Mouse (Mus musculus): ENCODE measurements around the gene Ttc28. TPM values are rescaled to one million over a fixed set of nuclear protein-coding genes. Genes with fewer than 3 reads are reported as not detected.

The Ttc28 gene
- polyA plus RNA-seq, 1 experiment from 2014 or later, result 5.7 TPM

DNA sequence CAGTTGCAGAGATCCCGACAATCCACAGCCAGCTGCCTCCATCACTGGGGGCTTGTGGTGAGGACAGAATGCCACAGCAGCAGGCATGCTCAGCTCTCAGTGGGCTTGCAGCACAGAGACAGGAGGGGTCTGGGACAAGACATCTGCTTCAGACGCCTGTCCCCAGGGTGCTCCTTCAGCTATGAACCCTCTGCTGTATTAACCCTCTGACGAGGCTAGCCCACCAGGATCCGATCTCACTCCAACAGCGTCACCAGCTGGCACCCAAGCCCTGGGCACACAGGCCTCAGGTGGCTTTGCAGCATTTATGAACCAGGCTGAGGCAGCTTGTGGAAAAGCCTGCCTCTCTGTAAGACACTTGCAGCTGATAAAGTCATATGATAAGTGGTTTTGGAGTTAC lies 339.4 kb downstream of the Ttc28 start:
- WGBS, result 80% methylated on average over 5 of the region's 5 CpGs
- DNase-seq (ENCODE audit: low spot score), result no peak
- H3K4me2 ChIP-seq, result no peak overlapping the region
- no peak for ATAC-seq (replicated peaks; ENCODE audit: low FRiP score)
- no peak overlapping the region for H3K4me3 ChIP-seq (ENCODE audit: low read depth, low read length)
- H3K36me3 ChIP-seq (ENCODE audit: control insufficient read depth, insufficient read depth, low read length), result no peaks in the 10 kb centered on the region
- H3K27me3 ChIP-seq (replicated peaks; ENCODE audit: control insufficient read depth, insufficient read depth, low read length), result no peaks in the 10 kb centered on the region
- H3K9ac ChIP-seq (ENCODE audit: low read depth, low read length), result no peak overlapping the region
- no peaks in the 10 kb centered on the region for H3K9me3 ChIP-seq (ENCODE audit: control insufficient read depth, low read length)
- peaks cover 4% of the 10 kb centered on the region; the same call in 1 of the 2 replicates for H3K4me1 ChIP-seq (replicated peaks; ENCODE audit: control insufficient read depth, insufficient read depth, low read length)
- H3K27ac ChIP-seq (ENCODE audit: low read depth, low read length), result no peak overlapping the region

DNA sequence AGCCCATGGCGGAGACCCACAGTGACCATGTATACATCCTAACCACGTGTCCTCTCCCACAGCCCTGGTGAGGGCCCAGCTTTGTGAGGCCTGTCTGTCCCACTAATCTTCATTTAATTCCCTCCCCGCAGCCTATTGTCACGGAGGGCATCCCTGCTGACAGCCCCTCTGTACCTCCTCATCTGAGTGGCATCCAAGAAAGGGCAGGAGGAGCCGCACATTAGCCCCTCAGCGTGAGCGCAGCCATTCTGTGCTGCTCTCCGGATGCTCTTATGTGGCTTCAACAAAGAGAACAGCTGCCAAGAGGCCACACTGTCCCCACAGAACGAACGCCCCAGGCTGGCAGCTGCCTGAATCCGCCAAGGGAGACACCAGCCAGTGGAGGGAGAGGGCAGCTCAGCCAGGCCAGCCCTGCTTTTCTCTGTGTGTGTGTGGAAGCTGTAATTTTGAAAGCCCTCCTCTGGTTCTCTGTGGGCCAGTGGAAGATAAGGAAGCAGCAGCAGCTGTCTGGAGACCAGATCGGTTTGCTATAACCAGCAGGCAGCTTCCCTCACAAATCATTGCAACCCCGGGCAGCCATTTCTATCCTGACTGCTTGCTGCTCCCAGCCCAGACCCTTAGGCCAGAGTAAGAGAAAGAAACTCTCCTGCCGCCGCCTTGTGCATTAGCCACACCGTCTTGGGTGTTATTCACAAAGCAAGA lies 341.2 kb downstream of the Ttc28 start:
- Histone ChIP-seq H3K4me3 (ENCODE audit: low read depth, low read length) (no peak overlapping the region), H3K4me2 (no peak overlapping the region), H3K4me1 (replicated peaks; ENCODE audit: control insufficient read depth, insufficient read depth, low read length) (peaks cover 4% of the 10 kb centered on the region; the same call in 1 of the 2 replicates), H3K36me3 (ENCODE audit: control insufficient read depth, insufficient read depth, low read length) (0 out of 2 replicates have a peak, but pooled peaks cover 2% of the 10 kb centered on the region), H3K9me3 (ENCODE audit: control insufficient read depth, low read length) (no peaks in the 10 kb centered on the region), H3K27ac (ENCODE audit: low read depth, low read length) (no peak overlapping the region), H3K27me3 (replicated peaks; ENCODE audit: control insufficient read depth, insufficient read depth, low read length) (no peaks in the 10 kb centered on the region), H3K9ac (ENCODE audit: low read depth, low read length) (no peak overlapping the region)
- no peak for DNase-seq (ENCODE audit: low spot score)
- no peak for ATAC-seq (replicated peaks; ENCODE audit: low FRiP score)
- 68% methylated on average over 16 of the region's 16 CpGs for WGBS

DNA sequence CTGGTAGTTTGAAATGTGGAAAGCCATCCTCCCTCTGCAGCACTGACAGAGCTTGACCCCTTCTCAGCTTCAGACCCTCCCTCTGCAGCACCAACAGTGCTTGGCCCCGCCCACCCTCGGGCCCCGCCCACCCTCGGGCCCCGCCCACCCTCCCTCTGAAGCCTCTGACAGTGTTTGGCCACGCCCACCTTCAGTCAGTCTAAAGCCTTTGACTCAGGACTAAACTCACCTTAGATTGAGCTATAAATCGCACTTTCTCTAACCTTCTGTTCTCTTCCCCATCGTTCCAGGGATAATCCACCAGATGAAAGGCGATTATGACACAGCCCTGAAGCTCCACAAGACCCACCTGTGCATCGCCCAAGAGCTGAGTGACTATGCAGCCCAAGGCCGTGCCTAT lies 343.2 kb downstream of the Ttc28 start:
- Histone ChIP-seq H3K9me3 (ENCODE audit: control insufficient read depth, low read length) (no peaks in the 10 kb centered on the region), H3K4me3 (ENCODE audit: low read depth, low read length) (no peak overlapping the region), H3K27ac (ENCODE audit: low read depth, low read length) (no peak overlapping the region), H3K4me2 (no peak overlapping the region), H3K36me3 (ENCODE audit: control insufficient read depth, insufficient read depth, low read length) (0 out of 2 replicates have a peak, but pooled peaks cover 2% of the 10 kb centered on the region), H3K4me1 (replicated peaks; ENCODE audit: control insufficient read depth, insufficient read depth, low read length) (peaks cover 1% of the 10 kb centered on the region), H3K27me3 (replicated peaks; ENCODE audit: control insufficient read depth, insufficient read depth, low read length) (no peaks in the 10 kb centered on the region), H3K9ac (ENCODE audit: low read depth, low read length) (no peak overlapping the region)
- WGBS, result 41% methylated on average over 11 of the region's 11 CpGs
- no peak for DNase-seq (ENCODE audit: low spot score)
- no peak; the same call in 1 of the 2 replicates for ATAC-seq (replicated peaks; ENCODE audit: low FRiP score)

GRCm38 (mm10) chr5:111225306-111225705 lies 345.7 kb downstream of the Ttc28 start:
- ATAC-seq (replicated peaks; ENCODE audit: low FRiP score), result no peak
- no peak overlapping the region for H3K9ac ChIP-seq (ENCODE audit: low read depth, low read length)
- H3K27ac ChIP-seq (ENCODE audit: low read depth, low read length), result no peak overlapping the region
- no peaks in the 10 kb centered on the region for H3K9me3 ChIP-seq (ENCODE audit: control insufficient read depth, low read length)
- H3K4me1 ChIP-seq (replicated peaks; ENCODE audit: control insufficient read depth, insufficient read depth, low read length), result peaks cover 12% of the 10 kb centered on the region
- no peak overlapping the region for H3K4me3 ChIP-seq (ENCODE audit: low read depth, low read length)
- H3K36me3 ChIP-seq (ENCODE audit: control insufficient read depth, insufficient read depth, low read length), result 0 out of 2 replicates have a peak, but pooled peaks cover 2% of the 10 kb centered on the region
- no peak for DNase-seq (ENCODE audit: low spot score)
- 86% methylated on average over 11 of the region's 11 CpGs for WGBS
- H3K4me2 ChIP-seq, result no peak overlapping the region
- H3K27me3 ChIP-seq (replicated peaks; ENCODE audit: control insufficient read depth, insufficient read depth, low read length), result no peaks in the 10 kb centered on the region

- 83% methylated on average over 10 of the region's 10 CpGs for WGBS
- H3K27ac ChIP-seq (ENCODE audit: low read depth, low read length), result no peak overlapping the region
Observed at GRCm38 (mm10) chr5:111226486-111226885, 346.9 kb downstream of the Ttc28 start.

GRCm38 (mm10) chr5:111227850-111228249 lies 348.2 kb downstream of the Ttc28 start:
- ATAC-seq (replicated peaks; ENCODE audit: low FRiP score) (no peak), DNase-seq (ENCODE audit: low spot score) (no peak)
- H3K27ac ChIP-seq (ENCODE audit: low read depth, low read length), result peak overlapping the region; percentile 48; the same call in 1 of the 2 replicates
- no peak overlapping the region for H3K9ac ChIP-seq (ENCODE audit: low read depth, low read length)
- H3K27me3 ChIP-seq (replicated peaks; ENCODE audit: control insufficient read depth, insufficient read depth, low read length), result no peaks in the 10 kb centered on the region
- H3K4me1 ChIP-seq (replicated peaks; ENCODE audit: control insufficient read depth, insufficient read depth, low read length), result peaks cover 12% of the 10 kb centered on the region
- H3K4me2 ChIP-seq, result no peak overlapping the region
- H3K4me3 ChIP-seq (ENCODE audit: low read depth, low read length), result no peak overlapping the region
- H3K36me3 ChIP-seq (ENCODE audit: control insufficient read depth, insufficient read depth, low read length), result 0 out of 2 replicates have a peak, but pooled peaks cover 2% of the 10 kb centered on the region
- 46% methylated on average over 5 of the region's 5 CpGs for WGBS
- no peaks in the 10 kb centered on the region for H3K9me3 ChIP-seq (ENCODE audit: control insufficient read depth, low read length)

More at GRCm38 (mm10) chr5:111226486-111226885, 346.9 kb downstream of the Ttc28 start:
- H3K9me3 ChIP-seq (ENCODE audit: control insufficient read depth, low read length), result no peaks in the 10 kb centered on the region
- no peaks in the 10 kb centered on the region for H3K27me3 ChIP-seq (replicated peaks; ENCODE audit: control insufficient read depth, insufficient read depth, low read length)
- H3K9ac ChIP-seq (ENCODE audit: low read depth, low read length), result no peak overlapping the region
- H3K4me3 ChIP-seq (ENCODE audit: low read depth, low read length), result no peak overlapping the region
- H3K4me1 ChIP-seq (replicated peaks; ENCODE audit: control insufficient read depth, insufficient read depth, low read length), result peaks cover 12% of the 10 kb centered on the region
- H3K36me3 ChIP-seq (ENCODE audit: control insufficient read depth, insufficient read depth, low read length), result 0 out of 2 replicates have a peak, but pooled peaks cover 2% of the 10 kb centered on the region
- no peak overlapping the region for H3K4me2 ChIP-seq
- no peak for ATAC-seq (replicated peaks; ENCODE audit: low FRiP score)
- no peak for DNase-seq (ENCODE audit: low spot score)

DNA sequence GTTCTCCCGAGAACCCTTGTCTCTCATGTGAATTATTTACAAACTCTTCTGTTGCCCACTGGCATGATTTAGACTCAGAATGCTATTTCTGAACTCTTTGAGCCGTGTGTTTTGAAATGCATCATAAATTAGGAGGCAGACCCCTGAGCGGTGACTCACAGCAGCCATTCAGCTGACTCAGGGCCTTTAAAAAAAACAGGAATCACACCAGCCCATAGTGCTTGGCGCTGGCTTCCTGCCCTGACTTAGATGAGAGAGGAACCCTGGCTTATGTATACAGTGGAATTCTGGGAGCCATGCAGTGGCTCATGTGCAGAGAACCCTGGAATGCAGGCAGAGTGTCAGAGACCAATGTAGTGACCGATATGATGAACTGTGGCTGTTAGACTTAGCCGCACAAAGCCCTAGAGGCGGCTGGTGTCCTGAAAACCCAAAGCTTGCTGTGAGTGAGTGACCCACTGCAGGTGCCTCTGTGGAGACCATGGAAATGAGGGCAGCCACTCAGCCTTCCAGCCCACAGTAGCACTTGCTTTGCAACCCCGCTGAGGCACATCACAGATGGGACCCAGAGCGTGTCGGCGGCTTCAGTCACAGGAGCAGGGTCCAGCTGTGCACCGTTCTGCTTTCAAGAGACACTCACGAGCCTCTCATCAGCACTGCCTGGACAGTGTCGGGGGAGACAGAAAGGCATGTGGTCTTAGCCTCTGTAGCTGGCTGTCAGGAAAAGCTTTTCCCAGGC lies 348.9 kb downstream of the Ttc28 start:
- Histone ChIP-seq H3K4me1 (replicated peaks; ENCODE audit: control insufficient read depth, insufficient read depth, low read length) (peaks cover 12% of the 10 kb centered on the region), H3K9me3 (ENCODE audit: control insufficient read depth, low read length) (no peaks in the 10 kb centered on the region), H3K4me3 (ENCODE audit: low read depth, low read length) (no peak overlapping the region), H3K27me3 (replicated peaks; ENCODE audit: control insufficient read depth, insufficient read depth, low read length) (no peaks in the 10 kb centered on the region), H3K27ac (ENCODE audit: low read depth, low read length) (peak overlapping the region; percentile 48; the same call in 1 of the 2 replicates), H3K9ac (ENCODE audit: low read depth, low read length) (no peak overlapping the region), H3K4me2 (no peak overlapping the region), H3K36me3 (ENCODE audit: control insufficient read depth, insufficient read depth, low read length) (0 out of 2 replicates have a peak, but pooled peaks cover 2% of the 10 kb centered on the region)
- DNase-seq (ENCODE audit: low spot score), result no peak
- ATAC-seq (replicated peaks; ENCODE audit: low FRiP score), result no peak
- WGBS, result 52% methylated on average over 14 of the region's 14 CpGs

DNA sequence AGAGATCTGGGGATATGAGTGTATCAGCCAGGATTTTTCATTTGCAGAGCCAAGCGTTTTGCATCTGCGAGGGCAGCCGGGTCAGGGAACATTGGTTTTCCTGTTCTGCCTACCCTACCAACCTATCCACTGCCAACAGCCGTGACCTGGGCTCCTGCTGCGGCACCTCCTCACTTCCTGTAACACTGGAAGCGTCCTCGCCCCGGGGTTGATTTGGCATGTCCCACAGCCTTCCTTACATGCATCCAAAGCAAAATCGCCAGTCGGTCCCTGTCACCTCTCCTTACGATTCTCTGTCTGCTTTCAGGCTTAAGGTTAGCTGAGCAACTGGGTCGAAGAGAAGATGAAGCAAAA lies 349.4 kb downstream of the Ttc28 start:
- Histone ChIP-seq H3K4me2 (no peak overlapping the region), H3K4me3 (ENCODE audit: low read depth, low read length) (no peak overlapping the region), H3K27ac (ENCODE audit: low read depth, low read length) (no peak overlapping the region), H3K9ac (ENCODE audit: low read depth, low read length) (no peak overlapping the region), H3K27me3 (replicated peaks; ENCODE audit: control insufficient read depth, insufficient read depth, low read length) (no peaks in the 10 kb centered on the region), H3K36me3 (ENCODE audit: control insufficient read depth, insufficient read depth, low read length) (0 out of 2 replicates have a peak, but pooled peaks cover 2% of the 10 kb centered on the region), H3K9me3 (ENCODE audit: control insufficient read depth, low read length) (no peaks in the 10 kb centered on the region), H3K4me1 (replicated peaks; ENCODE audit: control insufficient read depth, insufficient read depth, low read length) (peaks cover 12% of the 10 kb centered on the region)
- DNase-seq (ENCODE audit: low spot score), result no peak
- 60% methylated on average over 12 of the region's 12 CpGs for WGBS
- no peak for ATAC-seq (replicated peaks; ENCODE audit: low FRiP score)

Measured in liver, embryonic 11.5 days (tissue).